Mouse (Mus musculus): ENCODE measurements around the gene Hnrnpl.

Hnrnpl gene

GRCm38 (mm10) chr7:28790066-28790806, 18.1 kb upstream of the Hnrnpl start:
- no peak for DNase-seq (ENCODE audit: low spot score)

GRCm38 (mm10) chr7:28791706-28792105, 16.6 kb upstream of the Hnrnpl start:
- DNase-seq (ENCODE audit: low spot score) = no peak

GRCm38 (mm10) chr7:28792391-28793185, 15.8 kb upstream of the Hnrnpl start:
- no peak for DNase-seq (ENCODE audit: low spot score)

GRCm38 (mm10) chr7:28793834-28794233, 14.5 kb upstream of the Hnrnpl start:
- DNase-seq (ENCODE audit: low spot score) = no peak

- DNase-seq (ENCODE audit: low spot score) = no peak
Measured at GRCm38 (mm10) chr7:28794496-28794895, 13.8 kb upstream of the Hnrnpl start.

- DNase-seq (ENCODE audit: low spot score) = no peak
Measured at GRCm38 (mm10) chr7:28795832-28796231, 12.5 kb upstream of the Hnrnpl start.

- peak; percentile 83 for DNase-seq (ENCODE audit: low spot score)
Measured at GRCm38 (mm10) chr7:28796562-28796975, 11.8 kb upstream of the Hnrnpl start.

GRCm38 (mm10) chr7:28799994-28800393, 8.3 kb upstream of the Hnrnpl start:
- DNase-seq (ENCODE audit: low spot score) = no peak

GRCm38 (mm10) chr7:28801451-28801850, 6.9 kb upstream of the Hnrnpl start:
- no peak for DNase-seq (ENCODE audit: low spot score)

GRCm38 (mm10) chr7:28801901-28802670, 6.3 kb upstream of the Hnrnpl start:
- DNase-seq (ENCODE audit: low spot score) = no peak

- DNase-seq (ENCODE audit: low spot score) = no peak
Measured at GRCm38 (mm10) chr7:28802846-28803588, 5.3 kb upstream of the Hnrnpl start.

GRCm38 (mm10) chr7:28803756-28804155, 4.6 kb upstream of the Hnrnpl start:
- DNase-seq (ENCODE audit: low spot score) = no peak

GRCm38 (mm10) chr7:28806869-28807268, 1.5 kb upstream of the Hnrnpl start:
- DNase-seq (ENCODE audit: low spot score) = no peak

- no peak for DNase-seq (ENCODE audit: low spot score)
Measured at GRCm38 (mm10) chr7:28807641-28808220, 610 bp upstream of the Hnrnpl start.

GRCm38 (mm10) chr7:28808957-28809393, 634 bp downstream of the Hnrnpl start:
- DNase-seq (ENCODE audit: low spot score) = peak; percentile 95

- peak; percentile 64 for DNase-seq (ENCODE audit: low spot score)
Measured at GRCm38 (mm10) chr7:28809401-28810089, 1.2 kb downstream of the Hnrnpl start.

- DNase-seq (ENCODE audit: low spot score) = peak; percentile 99
Measured at GRCm38 (mm10) chr7:28810107-28811066, 2.0 kb downstream of the Hnrnpl start.

- DNase-seq (ENCODE audit: low spot score) = peak; percentile 87
Measured at GRCm38 (mm10) chr7:28811228-28811627, 2.9 kb downstream of the Hnrnpl start.

GRCm38 (mm10) chr7:28811640-28812275, 3.4 kb downstream of the Hnrnpl start:
- no peak for DNase-seq (ENCODE audit: low spot score)

Data from layer of hippocampus, adult 11-12 months (tissue).